Mouse (Mus musculus): ENCODE measurements around the gene Rfx2. TPM values are rescaled to one million over a fixed set of nuclear protein-coding genes. Genes with fewer than 3 reads are reported as not detected.

Rfx2 gene
- polyA plus RNA-seq, 1 experiment, result 1.2 TPM

DNA sequence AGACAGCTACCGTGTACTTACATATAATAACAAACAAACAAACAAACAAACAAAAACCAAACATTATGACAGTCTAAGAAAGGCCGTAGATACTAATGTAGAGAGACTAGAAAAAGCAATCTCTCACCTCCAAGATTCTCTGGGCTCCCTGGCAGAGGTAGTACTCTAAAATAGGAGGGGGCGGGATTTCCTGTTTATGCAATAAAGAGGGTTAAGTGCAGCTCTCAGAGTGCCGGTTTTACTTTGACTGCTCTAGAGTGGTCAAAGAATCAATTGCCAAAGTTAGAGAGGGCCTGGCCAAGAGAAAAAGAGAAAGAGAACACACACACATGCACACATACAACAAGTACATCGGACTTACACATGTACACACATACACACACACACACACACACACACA, 11.4 kb upstream of the Rfx2 start:
- Histone ChIP-seq H3K4me3 (ENCODE audit: insufficient read depth, low read length) (no peak overlapping the region), H3K27ac (ENCODE audit: insufficient read depth, low read depth, low read length) (no peak overlapping the region), H3K4me1 (ENCODE audit: control insufficient read depth, insufficient read depth, low read length) (0 out of 2 replicates have a peak, but pooled peaks cover 3% of the 10 kb centered on the region)
- TF ChIP-seq CTCF (IDR thresholded peaks at IDR 0.05; ENCODE audit: low read depth, low read length), result no peak
- TF ChIP-seq POLR2A (IDR thresholded peaks at IDR 0.05; ENCODE audit: borderline replicate concordance, low read depth, low read length), result no peak

- no peak overlapping the region for H3K4me3 ChIP-seq (ENCODE audit: insufficient read depth, low read length)
- no peak overlapping the region for H3K27ac ChIP-seq (ENCODE audit: insufficient read depth, low read depth, low read length)
- H3K4me1 ChIP-seq (ENCODE audit: control insufficient read depth, insufficient read depth, low read length), result 0 out of 2 replicates have a peak, but pooled peaks cover 3% of the 10 kb centered on the region
- TF ChIP-seq POLR2A (IDR thresholded peaks at IDR 0.05; ENCODE audit: borderline replicate concordance, low read depth, low read length) (no peak), CTCF (IDR thresholded peaks at IDR 0.05; ENCODE audit: low read depth, low read length) (no peak)
Observed at GRCm38 (mm10) chr17:56840524-56840923, 9.7 kb upstream of the Rfx2 start.

- no peak overlapping the region for H3K4me3 ChIP-seq (ENCODE audit: insufficient read depth, low read length)
- no peak overlapping the region for H3K27ac ChIP-seq (ENCODE audit: insufficient read depth, low read depth, low read length)
- TF ChIP-seq CTCF (IDR thresholded peaks at IDR 0.05; ENCODE audit: low read depth, low read length) (no peak), POLR2A (IDR thresholded peaks at IDR 0.05; ENCODE audit: borderline replicate concordance, low read depth, low read length) (no peak)
- no peaks in the 10 kb centered on the region for H3K4me1 ChIP-seq (ENCODE audit: control insufficient read depth, insufficient read depth, low read length)
Observed at GRCm38 (mm10) chr17:56836336-56836735, 5.5 kb upstream of the Rfx2 start.

GRCm38 (mm10) chr17:56833381-56833780, 2.6 kb upstream of the Rfx2 start:
- Histone ChIP-seq H3K27ac (ENCODE audit: insufficient read depth, low read depth, low read length) (no peak overlapping the region), H3K4me3 (ENCODE audit: insufficient read depth, low read length) (no peak overlapping the region), H3K4me1 (ENCODE audit: control insufficient read depth, insufficient read depth, low read length) (0 out of 2 replicates have a peak, but pooled peaks cover 2% of the 10 kb centered on the region)
- TF ChIP-seq CTCF (IDR thresholded peaks at IDR 0.05; ENCODE audit: low read depth, low read length) (no peak), POLR2A (IDR thresholded peaks at IDR 0.05; ENCODE audit: borderline replicate concordance, low read depth, low read length) (no peak)

DNA sequence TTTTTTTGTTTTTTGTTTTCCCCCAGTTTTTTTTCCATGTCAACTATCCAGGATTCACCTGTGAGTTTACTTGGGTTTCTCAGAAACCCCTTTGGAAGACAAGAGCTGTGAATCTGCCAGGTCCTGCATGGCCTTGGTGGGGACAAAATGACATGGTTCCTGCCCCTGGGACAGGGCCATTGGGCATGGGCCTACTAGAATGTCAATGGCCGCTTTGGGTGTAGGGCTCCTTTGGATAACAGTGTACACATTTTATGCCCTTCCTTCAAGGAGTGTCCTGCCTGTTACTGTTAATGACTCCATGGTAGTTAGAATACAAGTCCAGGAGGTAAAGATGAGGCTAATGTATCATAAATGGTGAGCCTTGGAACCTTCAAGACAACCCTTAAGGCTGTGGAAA, 2.1 kb upstream of the Rfx2 start:
- TF ChIP-seq CTCF (IDR thresholded peaks at IDR 0.05; ENCODE audit: low read depth, low read length), result no peak
- no peak for TF ChIP-seq POLR2A (IDR thresholded peaks at IDR 0.05; ENCODE audit: borderline replicate concordance, low read depth, low read length)
- Histone ChIP-seq H3K27ac (ENCODE audit: insufficient read depth, low read depth, low read length) (no peak overlapping the region), H3K4me1 (ENCODE audit: control insufficient read depth, insufficient read depth, low read length) (0 out of 2 replicates have a peak, but pooled peaks cover 2% of the 10 kb centered on the region), H3K4me3 (ENCODE audit: insufficient read depth, low read length) (no peak overlapping the region)

- no peak overlapping the region for H3K27ac ChIP-seq (ENCODE audit: insufficient read depth, low read depth, low read length)
- TF ChIP-seq CTCF (IDR thresholded peaks at IDR 0.05; ENCODE audit: low read depth, low read length) (no peak), POLR2A (IDR thresholded peaks at IDR 0.05; ENCODE audit: borderline replicate concordance, low read depth, low read length) (no peak)
- peak overlapping the region; percentile 44 for H3K4me3 ChIP-seq (ENCODE audit: insufficient read depth, low read length)
- 0 out of 2 replicates have a peak, but pooled peaks cover 2% of the 10 kb centered on the region for H3K4me1 ChIP-seq (ENCODE audit: control insufficient read depth, insufficient read depth, low read length)
Observed at GRCm38 (mm10) chr17:56831111-56831816, 451 bp upstream of the Rfx2 start.

- Histone ChIP-seq H3K4me3 (ENCODE audit: insufficient read depth, low read length) (peak overlapping the region; percentile 4; the same call in 1 of the 2 replicates), H3K4me1 (ENCODE audit: control insufficient read depth, insufficient read depth, low read length) (0 out of 2 replicates have a peak, but pooled peaks cover 2% of the 10 kb centered on the region), H3K27ac (ENCODE audit: insufficient read depth, low read depth, low read length) (no peak overlapping the region)
- TF ChIP-seq POLR2A (IDR thresholded peaks at IDR 0.05; ENCODE audit: borderline replicate concordance, low read depth, low read length) (no peak), CTCF (IDR thresholded peaks at IDR 0.05; ENCODE audit: low read depth, low read length) (no peak)
Observed at GRCm38 (mm10) chr17:56829795-56830194, 1.0 kb downstream of the Rfx2 start.

DNA sequence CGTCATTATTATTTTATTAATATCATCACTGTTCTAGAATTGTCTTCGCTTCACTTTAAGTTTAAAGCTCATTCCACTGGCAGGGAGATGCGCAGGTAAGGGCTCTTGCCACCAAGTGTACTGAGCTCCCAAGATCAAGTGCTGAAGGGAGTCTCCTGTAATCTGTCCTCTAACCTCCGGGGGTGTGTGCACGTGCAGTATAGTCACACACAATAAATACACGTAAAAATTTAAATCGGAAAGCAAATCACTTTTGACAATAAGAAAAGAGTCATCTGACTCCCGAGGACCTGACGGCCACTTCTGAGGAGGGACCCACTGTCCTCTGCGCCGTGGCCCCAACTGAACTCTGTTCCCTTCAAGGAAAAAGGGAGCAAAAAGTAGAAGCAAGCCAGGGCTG, 1.6 kb downstream of the Rfx2 start:
- no peak for TF ChIP-seq POLR2A (IDR thresholded peaks at IDR 0.05; ENCODE audit: borderline replicate concordance, low read depth, low read length)
- no peak for TF ChIP-seq CTCF (IDR thresholded peaks at IDR 0.05; ENCODE audit: low read depth, low read length)
- no peak overlapping the region for H3K27ac ChIP-seq (ENCODE audit: insufficient read depth, low read depth, low read length)
- H3K4me1 ChIP-seq (ENCODE audit: control insufficient read depth, insufficient read depth, low read length), result 0 out of 2 replicates have a peak, but pooled peaks cover 2% of the 10 kb centered on the region
- no peak overlapping the region for H3K4me3 ChIP-seq (ENCODE audit: insufficient read depth, low read length)

GRCm38 (mm10) chr17:56826718-56827117, 4.1 kb downstream of the Rfx2 start:
- no peak for TF ChIP-seq POLR2A (IDR thresholded peaks at IDR 0.05; ENCODE audit: borderline replicate concordance, low read depth, low read length)
- no peak for TF ChIP-seq CTCF (IDR thresholded peaks at IDR 0.05; ENCODE audit: low read depth, low read length)
- Histone ChIP-seq H3K4me3 (ENCODE audit: insufficient read depth, low read length) (no peak overlapping the region), H3K27ac (ENCODE audit: insufficient read depth, low read depth, low read length) (no peak overlapping the region), H3K4me1 (ENCODE audit: control insufficient read depth, insufficient read depth, low read length) (0 out of 2 replicates have a peak, but pooled peaks cover 2% of the 10 kb centered on the region)

DNA sequence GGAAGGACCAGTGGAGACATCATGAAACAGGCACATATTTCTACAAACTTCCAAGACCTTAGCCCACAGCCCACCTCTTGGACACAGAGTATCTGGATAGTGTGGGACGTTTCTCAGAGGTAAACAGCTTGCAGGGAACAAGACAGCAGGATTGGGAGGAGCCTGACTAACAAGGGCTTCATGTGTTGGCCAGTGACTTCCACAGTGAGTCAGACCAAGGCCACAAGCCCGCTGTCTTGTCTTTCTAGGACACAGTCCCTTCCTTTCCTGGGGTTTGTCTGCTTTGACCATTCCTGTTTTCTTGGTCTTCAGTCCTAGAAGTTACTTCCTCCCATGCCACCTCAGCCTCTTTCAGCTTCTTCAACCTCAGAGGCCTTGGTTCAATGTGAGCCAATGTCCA, 7.5 kb downstream of the Rfx2 start:
- H3K4me1 ChIP-seq (ENCODE audit: control insufficient read depth, insufficient read depth, low read length), result no peaks in the 10 kb centered on the region
- TF ChIP-seq CTCF (IDR thresholded peaks at IDR 0.05; ENCODE audit: low read depth, low read length) (no peak), POLR2A (IDR thresholded peaks at IDR 0.05; ENCODE audit: borderline replicate concordance, low read depth, low read length) (no peak)
- no peak overlapping the region for H3K4me3 ChIP-seq (ENCODE audit: insufficient read depth, low read length)
- H3K27ac ChIP-seq (ENCODE audit: insufficient read depth, low read depth, low read length), result no peak overlapping the region

Data from bone marrow macrophage, adult 2 months (primary cell).